Mouse (Mus musculus): ENCODE data around the gene Magi1. TPM values are rescaled to one million over a fixed set of nuclear protein-coding genes. Genes with fewer than 3 reads are reported as not detected.

The Magi1 gene
- total and polyA plus RNA-seq, 2 experiments from 2014 or later: 16.4 to 53.0 TPM

DNA sequence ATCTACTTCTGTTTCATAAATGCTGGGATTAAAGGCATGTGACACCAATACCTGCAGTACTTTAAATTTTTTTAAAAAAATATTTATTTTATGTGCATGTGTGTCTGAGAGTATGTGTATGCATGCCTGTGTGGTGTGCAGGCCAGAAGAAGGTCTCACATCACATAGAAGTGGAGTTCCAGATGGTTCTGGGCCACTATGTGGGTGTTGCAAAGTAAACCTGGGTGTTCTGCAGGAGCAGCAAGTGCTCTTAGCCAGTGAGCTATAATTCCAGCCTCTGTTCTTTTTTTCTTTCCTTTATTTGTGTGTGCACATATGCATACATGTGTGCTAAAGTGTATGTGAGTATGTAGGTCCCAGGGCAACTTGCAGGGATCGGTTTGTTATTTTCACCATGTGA, 546.6 kb downstream of the Magi1 start:
- Histone ChIP-seq H3K27me3 (ENCODE audit: insufficient read depth, low read length) (no peaks in the 10 kb centered on the region), H3K4me3 (ENCODE audit: low read depth, low read length) (no peak overlapping the region), H3K36me3 (ENCODE audit: insufficient read depth) (no peaks in the 10 kb centered on the region; the same call in 1 of the 2 replicates), H3K4me1 (ENCODE audit: insufficient read depth) (no peaks in the 10 kb centered on the region), H3K9me3 (ENCODE audit: low read length) (no peaks in the 10 kb centered on the region), H3K4me2 (ENCODE audit: low read depth) (no peak overlapping the region), H3K27ac (ENCODE audit: low read depth, low read length) (no peak overlapping the region), H3K9ac (no peak overlapping the region)
- TF ChIP-seq CTCF (IDR thresholded peaks at IDR 0.05; ENCODE audit: low read depth): no peak
- WGBS: 100% methylated on average over 1 of the region's 1 CpGs
- DNase-seq: no peak
- no peak for ATAC-seq

DNA sequence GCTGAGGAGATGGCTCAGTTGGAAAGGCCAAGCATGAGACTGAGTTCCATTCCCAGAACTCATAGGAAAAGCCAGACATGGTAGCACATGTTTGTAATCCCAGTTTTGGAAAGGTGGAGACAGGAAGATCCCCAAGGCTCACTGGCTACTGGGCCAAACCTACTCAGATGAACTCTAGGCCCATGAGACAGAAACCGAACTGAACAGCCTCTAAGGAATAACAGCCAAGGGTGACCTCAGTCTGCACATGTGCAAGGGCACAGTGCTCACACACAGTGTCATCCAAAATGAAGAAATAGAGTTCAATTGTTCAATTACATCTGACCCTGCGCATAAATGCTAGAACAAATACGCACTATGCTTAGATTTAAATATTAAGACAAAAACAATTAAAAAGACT, 547.6 kb downstream of the Magi1 start:
- Histone ChIP-seq H3K9ac (no peak overlapping the region), H3K9me3 (ENCODE audit: low read length) (no peaks in the 10 kb centered on the region), H3K4me1 (ENCODE audit: insufficient read depth) (no peaks in the 10 kb centered on the region), H3K36me3 (ENCODE audit: insufficient read depth) (no peaks in the 10 kb centered on the region; the same call in 1 of the 2 replicates), H3K4me3 (ENCODE audit: low read depth, low read length) (no peak overlapping the region), H3K27me3 (ENCODE audit: insufficient read depth, low read length) (no peaks in the 10 kb centered on the region), H3K4me2 (ENCODE audit: low read depth) (no peak overlapping the region), H3K27ac (ENCODE audit: low read depth, low read length) (no peak overlapping the region)
- ATAC-seq (no peak), DNase-seq (no peak)
- 81% methylated on average over 3 of the region's 3 CpGs for WGBS
- TF ChIP-seq CTCF (IDR thresholded peaks at IDR 0.05; ENCODE audit: low read depth): no peak

DNA sequence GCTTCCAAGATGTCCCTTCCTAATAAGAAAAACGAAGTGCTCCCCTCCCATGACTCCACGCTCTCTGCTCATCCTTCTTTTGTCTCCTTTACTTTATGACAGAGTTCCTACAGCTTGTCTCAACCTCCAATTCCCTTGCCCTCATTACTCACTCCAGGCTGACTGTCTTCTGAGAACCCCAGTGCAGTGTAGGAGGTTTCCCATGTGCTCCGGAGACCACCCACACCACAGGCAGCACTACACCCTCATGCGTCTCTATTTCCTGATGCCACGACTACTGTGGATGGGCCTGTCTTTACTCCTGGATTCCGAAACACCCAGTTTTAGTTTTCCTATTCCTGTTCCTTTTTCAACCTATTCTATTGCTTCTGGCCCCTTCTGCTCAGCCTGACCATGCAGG, 549.9 kb downstream of the Magi1 start:
- Histone ChIP-seq H3K4me2 (ENCODE audit: low read depth) (no peak overlapping the region), H3K4me3 (ENCODE audit: low read depth, low read length) (no peak overlapping the region), H3K27ac (ENCODE audit: low read depth, low read length) (no peak overlapping the region), H3K27me3 (ENCODE audit: insufficient read depth, low read length) (no peaks in the 10 kb centered on the region), H3K9me3 (ENCODE audit: low read length) (no peaks in the 10 kb centered on the region), H3K4me1 (ENCODE audit: insufficient read depth) (no peaks in the 10 kb centered on the region), H3K9ac (no peak overlapping the region), H3K36me3 (ENCODE audit: insufficient read depth) (no peaks in the 10 kb centered on the region; the same call in 1 of the 2 replicates)
- TF ChIP-seq CTCF (IDR thresholded peaks at IDR 0.05; ENCODE audit: low read depth): no peak
- DNase-seq (no peak), ATAC-seq (no peak)
- 90% methylated on average over 6 of the region's 6 CpGs for WGBS

DNA sequence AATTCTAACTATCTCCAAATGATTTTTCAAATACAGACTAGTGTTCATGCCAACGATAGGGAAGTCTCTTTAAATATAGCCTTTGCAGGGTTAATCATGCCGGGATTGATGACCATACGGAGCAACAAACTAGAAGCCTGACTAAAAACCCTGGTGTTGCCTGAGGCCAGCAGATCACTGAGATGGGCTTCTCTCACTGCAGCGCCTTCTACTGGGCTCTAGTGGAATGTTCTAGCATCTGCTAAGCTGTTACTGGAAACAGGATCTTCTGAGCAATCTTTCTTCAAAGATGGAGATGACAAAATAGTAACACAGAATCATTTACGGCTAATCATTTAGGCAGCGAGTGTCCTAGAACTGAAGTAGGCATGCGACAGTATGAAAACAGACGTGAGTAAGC, 554.0 kb downstream of the Magi1 start:
- Histone ChIP-seq H3K9me3 (ENCODE audit: low read length) (no peaks in the 10 kb centered on the region), H3K9ac (no peak overlapping the region), H3K27ac (ENCODE audit: low read depth, low read length) (no peak overlapping the region), H3K4me2 (ENCODE audit: low read depth) (no peak overlapping the region), H3K27me3 (ENCODE audit: insufficient read depth, low read length) (no peaks in the 10 kb centered on the region), H3K4me1 (ENCODE audit: insufficient read depth) (no peaks in the 10 kb centered on the region), H3K4me3 (ENCODE audit: low read depth, low read length) (no peak overlapping the region), H3K36me3 (ENCODE audit: insufficient read depth) (no peaks in the 10 kb centered on the region; the same call in 1 of the 2 replicates)
- WGBS: 75% methylated on average over 8 of the region's 8 CpGs
- DNase-seq (peak; percentile 36), ATAC-seq (no peak)
- peak; percentile 63 for TF ChIP-seq CTCF (IDR thresholded peaks at IDR 0.05; ENCODE audit: low read depth)

DNA sequence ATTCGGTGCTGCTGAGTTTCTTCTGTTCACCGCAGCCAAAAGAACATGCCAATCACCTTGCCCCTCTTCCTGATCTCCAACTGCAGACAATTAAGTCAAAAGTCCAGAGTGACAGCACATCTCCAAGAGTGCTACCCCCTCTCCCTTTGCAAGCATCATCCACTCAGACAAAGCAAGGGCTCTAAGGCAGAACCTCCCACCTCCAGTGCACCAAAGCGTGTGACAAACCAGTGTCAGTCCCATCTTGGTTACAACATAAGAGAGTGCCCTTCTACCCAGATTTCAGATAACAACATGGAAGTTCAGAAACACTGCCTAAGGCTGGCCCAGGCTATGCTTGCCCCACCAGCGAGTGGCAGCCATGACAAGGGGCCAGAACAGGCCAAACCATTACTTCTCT, 554.9 kb downstream of the Magi1 start:
- Histone ChIP-seq H3K9me3 (ENCODE audit: low read length) (no peaks in the 10 kb centered on the region), H3K36me3 (ENCODE audit: insufficient read depth) (no peaks in the 10 kb centered on the region; the same call in 1 of the 2 replicates), H3K4me1 (ENCODE audit: insufficient read depth) (no peaks in the 10 kb centered on the region), H3K4me3 (ENCODE audit: low read depth, low read length) (no peak overlapping the region), H3K27ac (ENCODE audit: low read depth, low read length) (no peak overlapping the region), H3K27me3 (ENCODE audit: insufficient read depth, low read length) (no peaks in the 10 kb centered on the region), H3K9ac (no peak overlapping the region), H3K4me2 (ENCODE audit: low read depth) (no peak overlapping the region)
- no peak for TF ChIP-seq CTCF (IDR thresholded peaks at IDR 0.05; ENCODE audit: low read depth)
- ATAC-seq: no peak
- no peak for DNase-seq
- 77% methylated on average over 4 of the region's 4 CpGs for WGBS

DNA sequence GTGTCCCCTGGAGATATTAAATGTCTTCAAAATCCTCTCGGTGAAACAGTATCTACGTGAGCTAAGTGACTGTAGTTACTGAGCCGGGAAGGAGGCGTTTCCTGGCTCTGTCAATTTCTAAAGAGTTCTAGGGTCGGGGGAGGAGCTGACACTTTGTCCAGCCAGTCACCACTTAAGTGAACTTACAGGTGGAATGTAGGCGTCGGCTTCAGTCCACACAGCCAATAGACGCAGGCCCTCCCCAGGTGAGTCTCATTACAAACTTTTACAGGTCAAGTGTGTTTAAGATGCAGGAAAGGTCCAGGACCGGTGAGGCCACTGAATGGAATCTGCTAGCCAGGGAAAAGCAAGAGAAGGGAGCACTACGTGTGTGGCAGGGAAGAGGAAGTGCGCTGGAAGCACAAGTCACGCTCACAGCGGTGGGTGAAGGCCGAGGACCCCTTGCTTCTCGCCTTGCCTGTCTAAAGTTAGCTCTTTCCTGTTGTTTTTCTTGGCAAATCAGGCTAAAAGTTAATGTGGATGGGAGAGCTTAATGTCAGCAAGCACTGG, 556.0 kb downstream of the Magi1 start:
- H3K27ac ChIP-seq (ENCODE audit: low read depth, low read length): no peak overlapping the region
- no peaks in the 10 kb centered on the region; the same call in 1 of the 2 replicates for H3K36me3 ChIP-seq (ENCODE audit: insufficient read depth)
- TF ChIP-seq CTCF (IDR thresholded peaks at IDR 0.05; ENCODE audit: low read depth): no peak
- DNase-seq: no peak
- no peak overlapping the region for H3K4me3 ChIP-seq (ENCODE audit: low read depth, low read length)
- ATAC-seq: no peak
- 59% methylated on average over 15 of the region's 15 CpGs for WGBS
- no peaks in the 10 kb centered on the region for H3K9me3 ChIP-seq (ENCODE audit: low read length)
- H3K4me1 ChIP-seq (ENCODE audit: insufficient read depth): no peaks in the 10 kb centered on the region
- no peak overlapping the region for H3K9ac ChIP-seq
- no peaks in the 10 kb centered on the region for H3K27me3 ChIP-seq (ENCODE audit: insufficient read depth, low read length)
- no peak overlapping the region for H3K4me2 ChIP-seq (ENCODE audit: low read depth)

DNA sequence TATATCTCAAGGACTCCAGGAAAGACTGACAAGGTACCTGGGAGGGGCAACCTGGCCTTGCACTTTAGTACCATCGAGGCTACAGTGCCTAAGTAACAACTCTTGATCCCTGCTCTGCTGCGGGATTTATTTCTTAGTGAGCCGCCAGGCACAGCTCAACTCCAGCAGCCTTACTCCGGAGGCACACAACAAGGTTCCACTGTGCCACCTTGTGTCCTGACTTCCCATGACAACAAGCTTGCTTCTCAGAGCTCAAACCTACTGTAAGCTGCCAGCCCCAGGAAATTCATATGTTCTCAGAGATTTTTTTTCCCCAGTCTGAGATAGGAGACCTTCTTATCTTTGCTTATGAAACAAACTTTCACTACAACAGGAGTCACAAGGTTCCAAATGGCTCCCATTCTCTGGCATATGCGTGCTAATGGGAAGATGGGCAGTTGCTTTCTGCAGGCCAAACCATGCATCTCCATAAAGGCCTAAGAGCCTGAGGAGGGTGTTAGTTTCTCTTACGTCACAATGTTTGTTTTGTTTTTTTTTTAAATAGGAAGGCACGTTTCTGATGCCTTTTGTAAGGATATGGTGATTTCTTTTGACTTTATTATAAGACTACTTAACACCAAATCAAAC, 556.8 kb downstream of the Magi1 start:
- WGBS: 39% methylated on average over 7 of the region's 7 CpGs
- Histone ChIP-seq H3K4me2 (ENCODE audit: low read depth) (no peak overlapping the region), H3K9ac (no peak overlapping the region), H3K36me3 (ENCODE audit: insufficient read depth) (no peaks in the 10 kb centered on the region), H3K9me3 (ENCODE audit: low read length) (no peaks in the 10 kb centered on the region), H3K27ac (ENCODE audit: low read depth, low read length) (no peak overlapping the region), H3K27me3 (ENCODE audit: insufficient read depth, low read length) (no peaks in the 10 kb centered on the region), H3K4me1 (ENCODE audit: insufficient read depth) (no peaks in the 10 kb centered on the region), H3K4me3 (ENCODE audit: low read depth, low read length) (no peak overlapping the region)
- peak; percentile 69 for DNase-seq
- ATAC-seq: peak; percentile 78; the same call in 1 of the 2 replicates
- TF ChIP-seq CTCF (IDR thresholded peaks at IDR 0.05; ENCODE audit: low read depth): peak; percentile 70

Data from forebrain, postnatal 0 days (tissue).